Mouse (Mus musculus) lung, embryonic 14.5 days (tissue): ENCODE measurements around the gene Sipa1l3. TPM values are rescaled to one million over a fixed set of nuclear protein-coding genes. Genes with fewer than 3 reads are reported as not detected.
A peak's percentile ranks its signal among the peaks of the same experiment; 100 is the strongest.

Experiments used
- ATAC-seq: fragments of 200-750 bp; cut with Nextera tagmentation; 2 replicates; pipeline ENCODE4 v1.8.0; 2017; ENCODE audit warnings: mild to moderate bottlenecking, moderate TSS enrichment, moderate library complexity; ENCODE audit not compliant: insufficient read depth
- DNase-seq: peaks from one replicate; pipeline ENCODE4 v3.0.0-alpha.2; 2015
- H3K27ac ChIP-seq: fragments of 300-500 bp; sonication (generic); 2 replicates; pipeline ENCODE4 v1.5.1; 2014; ENCODE audit warnings: low read depth, mild to moderate bottlenecking, moderate library complexity
- H3K27me3 ChIP-seq: fragments of 300-500 bp; sonication (generic); 2 replicates; pipeline ENCODE4 v1.6.1; 2014; ENCODE audit warnings: low read length, control low read depth; ENCODE audit not compliant: insufficient read depth
- H3K36me3 ChIP-seq: fragments of 300-500 bp; sonication (generic); 2 replicates; pipeline ENCODE4 v1.6.1; 2014; ENCODE audit warnings: control low read depth; ENCODE audit not compliant: insufficient read depth
- H3K4me1 ChIP-seq: fragments of 300-500 bp; sonication (generic); 2 replicates; pipeline ENCODE4 v1.6.1; 2014; ENCODE audit warnings: antibody characterized with exemption, control low read depth; ENCODE audit not compliant: insufficient read depth
- H3K4me2 ChIP-seq: fragments of 300-500 bp; sonication (generic); 2 replicates; pipeline ENCODE4 v1.6.1; 2014; ENCODE audit warnings: mild to moderate bottlenecking
- H3K4me3 ChIP-seq: fragments of 300-500 bp; sonication (generic); 2 replicates; pipeline ENCODE4 v1.5.1; 2014; ENCODE audit warnings: low read depth, low read length
- H3K9ac ChIP-seq: fragments of 300-500 bp; sonication (generic); 2 replicates; pipeline ENCODE4 v1.6.1; 2014
- H3K9me3 ChIP-seq: fragments of 300-500 bp; sonication (generic); 2 replicates; pipeline ENCODE4 v1.6.1; 2016; ENCODE audit warnings: low read depth, low read length, control low read depth
- CTCF ChIP-seq: IDR thresholded peaks from 2 replicates; pipeline ENCODE4 v1.5.1; 2016; ENCODE audit warnings: antibody characterized with exemption, low read depth
- whole genome bisulfite sequencing: fragments of 180-500 bp; shearing (Covaris S2); extraction: QIAGEN DNeasy Blood & Tissue Kit; methylation state at CpG from one replicate; pipeline ENCODE4 v1.1.7; 2014; 5-methylcytosine and 5-hydroxymethylcytosine counted together
- polyA plus RNA-seq: library from polyadenylated mRNA; unstranded; fragments of >200 nt; fragmentation: Nextera tagmentation; extraction: Ambion mirVana; gene quantifications from 2 replicates; pipeline ENCODE4 v1.2.1, GENCODE M21; 2014

The Sipa1l3 gene
- polyA plus RNA-seq, 1 experiment from 2014 or later = 20.2 TPM

- Histone ChIP-seq H3K9me3 (no peaks in the 10 kb centered on the region), H3K4me2 (no peak overlapping the region), H3K27ac (no peak overlapping the region), H3K4me3 (no peak overlapping the region), H3K27me3 (no peaks in the 10 kb centered on the region), H3K9ac (no peak overlapping the region), H3K36me3 (no peaks in the 10 kb centered on the region), H3K4me1 (peaks cover 12% of the 10 kb centered on the region)
- 71% methylated on average over 6 of the region's 6 CpGs for WGBS
- DNase-seq (no peak), ATAC-seq (no peak)
- no peak for TF ChIP-seq CTCF
Observed at GRCm38 (mm10) chr7:29499071-29499470, 19.4 kb downstream of the Sipa1l3 start.

DNA sequence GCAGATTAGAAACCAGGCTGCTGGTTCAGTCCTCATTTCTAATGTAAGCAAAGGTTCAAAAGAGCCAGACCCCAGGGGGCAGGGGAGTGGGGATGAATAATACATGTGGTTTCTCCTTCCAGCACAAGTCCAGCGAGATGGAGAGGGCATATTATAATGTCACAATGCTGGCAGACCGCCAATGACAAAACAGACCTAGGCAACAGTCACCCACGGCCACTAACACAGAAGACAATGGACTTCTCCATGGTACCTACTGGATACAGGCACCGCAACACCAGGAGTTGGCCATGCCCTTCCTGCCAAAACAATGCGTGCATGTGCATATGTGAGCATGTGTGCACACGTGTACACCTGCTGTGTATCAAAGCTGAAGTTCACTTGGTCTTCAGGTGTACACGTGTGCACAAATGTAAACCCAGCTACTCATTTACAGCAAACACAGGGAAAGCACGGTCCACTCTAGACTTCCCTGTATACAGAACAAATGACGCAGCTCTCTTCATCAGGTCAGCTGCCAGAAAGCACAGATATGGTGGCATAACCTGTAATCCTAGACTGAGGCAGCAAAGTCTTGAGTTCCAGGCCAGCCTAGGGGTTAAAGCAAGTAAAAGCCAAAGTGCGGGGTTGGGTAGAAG, 21.4 kb downstream of the Sipa1l3 start:
- H3K27ac ChIP-seq = 0 out of 2 replicates have a peak overlapping the region, but pooled peaks have one; percentile 12
- peak; percentile 60 for DNase-seq

GRCm38 (mm10) chr7:29496332-29496731, 22.1 kb downstream of the Sipa1l3 start:
- WGBS = 39% methylated on average over 4 of the region's 4 CpGs
- Histone ChIP-seq H3K4me2 (no peak overlapping the region), H3K9ac (no peak overlapping the region), H3K27ac (no peak overlapping the region), H3K9me3 (no peaks in the 10 kb centered on the region), H3K36me3 (no peaks in the 10 kb centered on the region), H3K4me1 (peaks cover 12% of the 10 kb centered on the region), H3K4me3 (no peak overlapping the region), H3K27me3 (no peaks in the 10 kb centered on the region)
- TF ChIP-seq CTCF = no peak
- DNase-seq (no peak), ATAC-seq (no peak)

More for the DNA sequence above, 21.4 kb downstream of the Sipa1l3 start:
- Histone ChIP-seq H3K27me3 (no peaks in the 10 kb centered on the region), H3K4me3 (no peak overlapping the region), H3K9me3 (no peaks in the 10 kb centered on the region), H3K4me1 (peaks cover 12% of the 10 kb centered on the region), H3K36me3 (no peaks in the 10 kb centered on the region), H3K4me2 (no peak overlapping the region), H3K9ac (no peak overlapping the region)
- ATAC-seq = no peak
- TF ChIP-seq CTCF = no peak
- WGBS = 64% methylated on average over 10 of the region's 10 CpGs

DNA sequence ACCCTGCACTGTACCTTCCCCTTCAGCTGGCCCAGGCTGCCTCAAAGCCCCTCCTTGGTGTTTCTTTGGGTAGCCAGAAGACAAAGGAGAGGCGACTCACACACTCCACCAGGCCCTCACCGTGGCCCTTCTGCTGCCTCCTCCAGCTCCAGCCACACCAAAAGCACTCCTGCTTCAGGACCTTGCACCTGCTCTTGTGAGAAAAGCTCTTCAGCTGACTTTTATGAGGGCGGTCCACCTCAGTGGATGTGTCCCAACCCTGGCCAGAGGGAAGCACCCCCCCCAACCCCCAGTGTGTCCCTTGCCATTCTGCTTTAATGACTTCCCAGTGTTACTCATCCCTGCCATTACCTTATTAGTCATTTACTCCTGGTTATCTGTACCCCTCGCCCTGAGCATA, 22.6 kb downstream of the Sipa1l3 start:
- H3K4me1 ChIP-seq = peaks cover 12% of the 10 kb centered on the region
- H3K9ac ChIP-seq = no peak overlapping the region
- ATAC-seq = no peak
- no peaks in the 10 kb centered on the region for H3K9me3 ChIP-seq
- H3K4me2 ChIP-seq = no peak overlapping the region
- H3K27ac ChIP-seq = no peak overlapping the region
- H3K36me3 ChIP-seq = no peaks in the 10 kb centered on the region
- H3K4me3 ChIP-seq = no peak overlapping the region
- DNase-seq = no peak
- H3K27me3 ChIP-seq = no peaks in the 10 kb centered on the region
- no peak for TF ChIP-seq CTCF
- 49% methylated on average over 4 of the region's 4 CpGs for WGBS

DNA sequence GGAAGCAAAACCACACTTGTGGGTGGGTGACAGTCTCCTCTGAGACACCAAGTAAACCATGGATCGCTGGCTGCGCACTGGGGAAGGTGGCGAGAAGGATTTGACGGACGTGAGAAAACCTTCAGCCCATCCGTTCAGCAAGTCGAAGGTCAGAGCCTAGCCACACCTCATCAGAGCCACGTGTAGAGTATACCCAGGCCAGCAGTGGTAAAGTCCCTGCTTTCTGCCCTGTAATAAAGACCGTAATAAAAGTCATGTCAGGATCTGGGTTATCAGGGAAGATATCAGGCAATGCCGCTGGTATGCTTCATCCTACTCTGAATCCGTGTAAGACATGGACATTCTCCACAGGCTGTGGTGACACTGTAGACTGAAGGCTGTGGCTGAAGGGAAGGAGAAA, 23.6 kb downstream of the Sipa1l3 start:
- WGBS = 86% methylated on average over 11 of the region's 11 CpGs
- no peak for TF ChIP-seq CTCF
- H3K4me2 ChIP-seq = no peak overlapping the region
- H3K9ac ChIP-seq = no peak overlapping the region
- H3K27me3 ChIP-seq = no peaks in the 10 kb centered on the region
- H3K36me3 ChIP-seq = no peaks in the 10 kb centered on the region
- peaks cover 16% of the 10 kb centered on the region for H3K4me1 ChIP-seq
- no peak for DNase-seq
- H3K9me3 ChIP-seq = no peaks in the 10 kb centered on the region
- ATAC-seq = no peak
- no peak overlapping the region for H3K4me3 ChIP-seq
- no peak overlapping the region for H3K27ac ChIP-seq

- Histone ChIP-seq H3K36me3 (no peaks in the 10 kb centered on the region), H3K4me2 (no peak overlapping the region), H3K9ac (no peak overlapping the region), H3K27me3 (no peaks in the 10 kb centered on the region), H3K4me3 (no peak overlapping the region), H3K27ac (no peak overlapping the region), H3K9me3 (no peaks in the 10 kb centered on the region), H3K4me1 (peaks cover 16% of the 10 kb centered on the region)
- no peak for DNase-seq
- no peak for ATAC-seq
- WGBS = 80% methylated on average over 5 of the region's 5 CpGs
- no peak for TF ChIP-seq CTCF
Observed at GRCm38 (mm10) chr7:29494015-29494414, 24.4 kb downstream of the Sipa1l3 start.

GRCm38 (mm10) chr7:29492992-29493391, 25.4 kb downstream of the Sipa1l3 start:
- Histone ChIP-seq H3K4me1 (peaks cover 16% of the 10 kb centered on the region), H3K27ac (no peak overlapping the region), H3K9ac (no peak overlapping the region), H3K36me3 (no peaks in the 10 kb centered on the region), H3K9me3 (no peaks in the 10 kb centered on the region), H3K4me2 (no peak overlapping the region), H3K4me3 (no peak overlapping the region), H3K27me3 (no peaks in the 10 kb centered on the region)
- DNase-seq (no peak), ATAC-seq (no peak)
- WGBS = 73% methylated on average over 1 of the region's 1 CpGs
- no peak for TF ChIP-seq CTCF
